In the genomic region with DNA sequence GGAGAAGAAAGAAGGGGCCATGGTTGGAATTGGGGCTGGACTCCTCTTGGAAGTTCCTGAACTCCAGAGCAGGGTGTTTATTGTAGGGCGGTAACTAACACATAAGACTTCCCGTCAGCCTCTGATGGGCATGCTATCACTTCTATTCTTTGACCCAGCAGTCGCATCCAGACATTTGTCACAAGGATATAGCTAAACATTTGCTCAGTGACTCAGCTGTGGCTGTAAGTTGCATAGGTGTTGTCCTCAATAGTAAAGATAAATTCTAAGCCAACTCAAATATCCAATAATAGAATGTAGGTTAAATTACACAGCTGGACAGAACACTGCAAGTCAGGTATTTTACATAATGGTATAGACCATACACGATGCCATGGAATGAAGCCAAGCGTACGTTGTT, we compare ENCODE assay signal across 12 mouse cellular contexts.
"Had no signal": no experiment of that assay in that cellular context is flagged by ENCODE, and none has a peak within 500 bp of the region (broad histone marks: within the 10 kb centered on the region; RNA-seq: fewer than 3 reads in every experiment).

No protein-coding gene starts in this region.

- ATAC-seq: midbrain, embryonic 15.5 days had no signal

- H3K4me1 ChIP-seq: limb, embryonic 13.5 days; midbrain, embryonic 15.5 days; neural tube, embryonic 12.5 days had no signal

- H3K4me3 ChIP-seq: limb, embryonic 13.5 days; liver, embryonic 15.5 days; midbrain, embryonic 15.5 days; neural tube, embryonic 12.5 days had no signal

- H3K9me3 ChIP-seq: limb, embryonic 13.5 days; liver, embryonic 15.5 days; midbrain, embryonic 15.5 days; neural tube, embryonic 12.5 days had no signal

- H3K27ac ChIP-seq: kidney, postnatal 0 days; limb, embryonic 13.5 days; liver, embryonic 15.5 days; midbrain, embryonic 15.5 days; neural tube, embryonic 12.5 days had no signal

- H3K36me3 ChIP-seq: limb, embryonic 13.5 days; liver, embryonic 15.5 days; midbrain, embryonic 15.5 days; neural tube, embryonic 12.5 days had no signal

- H3K4me2 ChIP-seq: limb, embryonic 13.5 days; liver, embryonic 11.5 days; liver, embryonic 15.5 days; midbrain, embryonic 11.5 days; midbrain, embryonic 15.5 days; neural tube, embryonic 12.5 days had no signal

- H3K9ac ChIP-seq: limb, embryonic 13.5 days; liver, embryonic 15.5 days; midbrain, embryonic 15.5 days; neural tube, embryonic 12.5 days had no signal

- H3K27me3 ChIP-seq: limb, embryonic 13.5 days; liver, embryonic 15.5 days; midbrain, embryonic 15.5 days; neural tube, embryonic 12.5 days had no signal

- DNase-seq: kidney, adult 11 months; kidney, postnatal 36 days; left cerebral cortex, postnatal 4 days; thymus, adult 2 months; thymus, postnatal 25 days had no signal
